Mouse (Mus musculus) liver, adult 2 months (tissue): ENCODE results near the gene Pofut2. TPM values are rescaled to one million over a fixed set of nuclear protein-coding genes. Genes with fewer than 3 reads are reported as not detected.

Experiments used
- DNase-seq: peaks from one replicate; pipeline ENCODE4 v3.0.0-alpha.2; 2011; ENCODE audit warnings: low read depth, low spot score; ENCODE audit errors: extremely low read depth
- H3K27ac ChIP-seq: fragments of 200-500 bp; replicated peaks from 2 replicates; pipeline ENCODE4 v1.5.1; 2012; ENCODE audit warnings: low read depth, mild to moderate bottlenecking, control low read depth, inconsistent platforms, low read length; ENCODE audit not compliant: insufficient read depth
- H3K27me3 ChIP-seq: fragments of 200-500 bp; 2 replicates; pipeline ENCODE4 v1.6.1; 2012; ENCODE audit warnings: mild to moderate bottlenecking, moderate library complexity, low read length, inconsistent platforms; ENCODE audit not compliant: control insufficient read depth, insufficient read depth
- H3K36me3 ChIP-seq: fragments of 200-500 bp; 2 replicates; pipeline ENCODE4 v1.6.1; 2012; ENCODE audit warnings: low read length, inconsistent platforms; ENCODE audit not compliant: control insufficient read depth, insufficient read depth
- H3K4me1 ChIP-seq: fragments of 200-500 bp; 2 replicates; pipeline ENCODE4 v1.6.1; 2011; ENCODE audit warnings: low read length; ENCODE audit not compliant: control insufficient read depth, insufficient read depth
- H3K4me3 ChIP-seq: fragments of 200-500 bp; 2 replicates; pipeline ENCODE4 v1.5.1; 2011; ENCODE audit warnings: low read depth, mild to moderate bottlenecking, control low read depth, low read length, moderate library complexity; ENCODE audit not compliant: insufficient read depth
- H3K79me2 ChIP-seq: fragments of 200-500 bp; 2 replicates; pipeline ENCODE4 v1.6.1; 2012; ENCODE audit warnings: inconsistent platforms, mild to moderate bottlenecking, low read length, moderate library complexity; ENCODE audit not compliant: control insufficient read depth, insufficient read depth
- H3K9ac ChIP-seq: fragments of 200-500 bp; 2 replicates; pipeline ENCODE4 v1.6.1; 2012; ENCODE audit warnings: low read depth, mild to moderate bottlenecking, control low read depth, inconsistent platforms, low read length
- CTCF ChIP-seq: fragments of 200-500 bp; IDR thresholded peaks from 2 replicates; pipeline ENCODE4 v1.5.1; 2011; ENCODE audit warnings: low read depth, low read length, control low read depth
- POLR2A ChIP-seq: fragments of 200-500 bp; IDR thresholded peaks from 2 replicates; pipeline ENCODE4 v1.6.1; 2011; ENCODE audit warnings: low read length, control low read depth; ENCODE audit not compliant: insufficient read depth; ENCODE audit errors: extremely low read depth
- WGBS: fragments of 180-500 bp; shearing (Covaris S2); methylation state at CpG from one replicate; pipeline ENCODE4 v1.1.7; 2018; 5-methylcytosine and 5-hydroxymethylcytosine counted together
- polyA plus RNA-seq: library from polyadenylated mRNA; depleted of rRNA; stranded (reverse); fragments of >200 nt; gene quantifications from 2 replicates; pipeline ENCODE4 v1.2.3, GENCODE M21; 2012
- total RNA-seq: library from RNA; depleted of rRNA; stranded (reverse); fragments of >200 nt; gene quantifications from 2 replicates; pipeline ENCODE4 v1.2.3, GENCODE M21; 2014

The Pofut2 gene
- total and polyA plus RNA-seq, 2 experiments: 6.9 to 23.0 TPM

- peaks cover 4% of the 10 kb centered on the region; the same call in 1 of the 2 replicates for H3K4me1 ChIP-seq
- TF ChIP-seq POLR2A: no peak
- TF ChIP-seq CTCF: no peak
Measured at GRCm38 (mm10) chr10:77219411-77220025, 39.5 kb upstream of the Pofut2 start.

GRCm38 (mm10) chr10:77221108-77221507, 37.9 kb upstream of the Pofut2 start:
- peaks cover 4% of the 10 kb centered on the region; the same call in 1 of the 2 replicates for H3K4me1 ChIP-seq

More at GRCm38 (mm10) chr10:77219411-77220025, 39.5 kb upstream of the Pofut2 start:
- WGBS: 80% methylated on average over 12 of the region's 12 CpGs
- Histone ChIP-seq H3K27ac (no peak overlapping the region), H3K27me3 (no peaks in the 10 kb centered on the region), H3K79me2 (no peaks in the 10 kb centered on the region), H3K36me3 (no peaks in the 10 kb centered on the region), H3K9ac (no peak overlapping the region), H3K4me3 (no peak overlapping the region)
- no peak for DNase-seq

GRCm38 (mm10) chr10:77222963-77223552, 36.0 kb upstream of the Pofut2 start:
- H3K4me3 ChIP-seq: no peak overlapping the region
- no peak for TF ChIP-seq CTCF
- TF ChIP-seq POLR2A: no peak
- H3K9ac ChIP-seq: no peak overlapping the region
- peaks cover 4% of the 10 kb centered on the region; the same call in 1 of the 2 replicates for H3K4me1 ChIP-seq
- H3K79me2 ChIP-seq: no peaks in the 10 kb centered on the region
- H3K36me3 ChIP-seq: no peaks in the 10 kb centered on the region
- no peak overlapping the region for H3K27ac ChIP-seq
- 94% methylated on average over 11 of the region's 11 CpGs for WGBS
- no peaks in the 10 kb centered on the region for H3K27me3 ChIP-seq
- DNase-seq: no peak

More at GRCm38 (mm10) chr10:77221108-77221507, 37.9 kb upstream of the Pofut2 start:
- no peaks in the 10 kb centered on the region for H3K79me2 ChIP-seq
- H3K9ac ChIP-seq: no peak overlapping the region
- WGBS: 9% methylated on average over 11 of the region's 11 CpGs
- TF ChIP-seq CTCF: no peak
- no peak for TF ChIP-seq POLR2A
- H3K36me3 ChIP-seq: no peaks in the 10 kb centered on the region
- H3K27me3 ChIP-seq: no peaks in the 10 kb centered on the region
- H3K4me3 ChIP-seq: no peak overlapping the region
- DNase-seq: peak; percentile 46
- no peak overlapping the region for H3K27ac ChIP-seq

- Histone ChIP-seq H3K79me2 (no peaks in the 10 kb centered on the region), H3K27me3 (no peaks in the 10 kb centered on the region), H3K36me3 (no peaks in the 10 kb centered on the region), H3K27ac (no peak overlapping the region), H3K4me3 (no peak overlapping the region), H3K4me1 (peaks cover 4% of the 10 kb centered on the region; the same call in 1 of the 2 replicates), H3K9ac (no peak overlapping the region)
- no peak for TF ChIP-seq POLR2A
- no peak for TF ChIP-seq CTCF
- WGBS: 87% methylated on average over 4 of the region's 4 CpGs
- DNase-seq: no peak
Measured at GRCm38 (mm10) chr10:77224390-77224789, 34.6 kb upstream of the Pofut2 start.

GRCm38 (mm10) chr10:77225414-77225813, 33.6 kb upstream of the Pofut2 start:
- H3K36me3 ChIP-seq: no peaks in the 10 kb centered on the region
- H3K4me1 ChIP-seq: peaks cover 4% of the 10 kb centered on the region; the same call in 1 of the 2 replicates
- no peaks in the 10 kb centered on the region for H3K79me2 ChIP-seq
- TF ChIP-seq CTCF (no peak), POLR2A (no peak)
- no peak overlapping the region for H3K27ac ChIP-seq
- H3K9ac ChIP-seq: no peak overlapping the region
- 55% methylated on average over 9 of the region's 9 CpGs for WGBS
- no peaks in the 10 kb centered on the region for H3K27me3 ChIP-seq
- H3K4me3 ChIP-seq: no peak overlapping the region
- peak; percentile 10 for DNase-seq
